Mouse (Mus musculus) lung, adult 18-20 months (tissue): Measurements from ENCODE around the gene Itih2.
A peak's percentile ranks its signal among the peaks of the same experiment; 100 is the strongest.

ENCODE experiments used
- DNase-seq, 2 experiments: peaks; one replicate each; pipeline ENCODE4 v3.0.0; 2022; ENCODE audit warnings: mixed read lengths in 2 of 2

Itih2 gene

GRCm38 (mm10) chr2:10131296-10131695 is at the start of gene Itih2:
TSS of gene Itih2 (minus strand) at chr2:10131396.
- no peak for DNase-seq

- no peak for DNase-seq
Observed at GRCm38 (mm10) chr2:10169991-10170390, 38.8 kb upstream of the Itih2 start.

- DNase-seq: no peak
Observed at GRCm38 (mm10) chr2:10168016-10168415, 36.8 kb upstream of the Itih2 start.

- DNase-seq: no peak
Observed at GRCm38 (mm10) chr2:10167283-10167682, 36.1 kb upstream of the Itih2 start.

GRCm38 (mm10) chr2:10166635-10167034 is 35.4 kb upstream of the Itih2 start:
- DNase-seq: no peak

- no peak for DNase-seq
Observed at GRCm38 (mm10) chr2:10162011-10162410, 30.8 kb upstream of the Itih2 start.

GRCm38 (mm10) chr2:10157184-10157583 is 26.0 kb upstream of the Itih2 start:
- DNase-seq: no peak

GRCm38 (mm10) chr2:10153201-10154075 is 22.2 kb upstream of the Itih2 start, which contains the start of gene Itih5:
TSS of gene Itih5 (plus strand) at chr2:10153571.
- peak; percentile 40 to 60 for DNase-seq

GRCm38 (mm10) chr2:10152590-10152989 is 21.4 kb upstream of the Itih2 start:
- no peak for DNase-seq

- DNase-seq: no peak
Observed at GRCm38 (mm10) chr2:10147176-10147575, 16.0 kb upstream of the Itih2 start.

GRCm38 (mm10) chr2:10145514-10145913 is 14.3 kb upstream of the Itih2 start:
- no peak for DNase-seq

- peak; percentile 65 to 76 for DNase-seq
Observed at GRCm38 (mm10) chr2:10142472-10143454, 11.6 kb upstream of the Itih2 start.

- no peak for DNase-seq
Observed at GRCm38 (mm10) chr2:10140456-10140855, 9.3 kb upstream of the Itih2 start.

- DNase-seq: no peak
Observed at GRCm38 (mm10) chr2:10137320-10137719, 6.1 kb upstream of the Itih2 start.

GRCm38 (mm10) chr2:10133941-10134340 is 2.7 kb upstream of the Itih2 start:
- no peak for DNase-seq

- no peak for DNase-seq
Observed at GRCm38 (mm10) chr2:10132128-10132527, 932 bp upstream of the Itih2 start.

- peak in 1 of 2 experiments; percentile 10 for DNase-seq
Observed at GRCm38 (mm10) chr2:10130341-10130990, 730 bp downstream of the Itih2 start.

GRCm38 (mm10) chr2:10128571-10128970 is 2.6 kb downstream of the Itih2 start:
- DNase-seq: no peak

- DNase-seq: no peak
Observed at GRCm38 (mm10) chr2:10127471-10127870, 3.7 kb downstream of the Itih2 start.

- DNase-seq: no peak
Observed at GRCm38 (mm10) chr2:10126122-10126521, 5.1 kb downstream of the Itih2 start.

- DNase-seq: no peak
Observed at GRCm38 (mm10) chr2:10121826-10122225, 9.4 kb downstream of the Itih2 start.

- no peak for DNase-seq
Observed at GRCm38 (mm10) chr2:10119276-10119675, 11.9 kb downstream of the Itih2 start.

- DNase-seq: no peak
Observed at GRCm38 (mm10) chr2:10118751-10119150, 12.4 kb downstream of the Itih2 start.
